Mouse (Mus musculus) cerebellum, adult 2 months (tissue): ENCODE measurements around the gene Med16. TPM values are rescaled to one million over a fixed set of nuclear protein-coding genes. Genes with fewer than 3 reads are reported as not detected.
A peak's percentile ranks its signal among the peaks of the same experiment; 100 is the strongest.

Experiments
- DNase-seq, 2 experiments: peaks; one replicate each; pipeline ENCODE4 v3.0.0; 2021
- H3K27ac ChIP-seq: fragments of 200-500 bp; 2 replicates; pipeline ENCODE4 v1.5.1; 2012; ENCODE audit warnings: low read length, control low read depth, inconsistent platforms; ENCODE audit not compliant: insufficient read depth
- H3K27me3 ChIP-seq: fragments of 200-500 bp; 2 replicates; pipeline ENCODE4 v1.6.1; 2012; ENCODE audit warnings: inconsistent platforms, mild to moderate bottlenecking, low read length, moderate library complexity; ENCODE audit not compliant: control insufficient read depth, insufficient read depth
- H3K4me1 ChIP-seq: fragments of 200-500 bp; 2 replicates; pipeline ENCODE4 v1.6.1; 2011; ENCODE audit warnings: low read length; ENCODE audit not compliant: control insufficient read depth, insufficient read depth
- H3K4me3 ChIP-seq: fragments of 200-500 bp; replicated peaks from 2 replicates; pipeline ENCODE3; 2011; ENCODE audit warnings: mild to moderate bottlenecking, low read depth, low read length, control low read depth; ENCODE audit not compliant: insufficient read depth
- CTCF ChIP-seq: fragments of 200-500 bp; IDR thresholded peaks from 2 replicates; pipeline ENCODE4 v1.5.1; 2011; ENCODE audit warnings: low read depth, mild to moderate bottlenecking, control low read depth, low read length, moderate library complexity, borderline replicate concordance; ENCODE audit not compliant: insufficient read depth
- POLR2A ChIP-seq: fragments of 200-500 bp; IDR thresholded peaks from 2 replicates; pipeline ENCODE4 v1.6.1; 2011; ENCODE audit warnings: low read length, control low read depth, borderline replicate concordance; ENCODE audit not compliant: insufficient read depth
- WGBS: fragments of 180-500 bp; shearing (Covaris S2); methylation state at CpG from one replicate; pipeline ENCODE4 v1.1.7; 2018; 5-methylcytosine and 5-hydroxymethylcytosine counted together
- polyA plus RNA-seq: library from polyadenylated mRNA; depleted of rRNA; stranded (reverse); fragments of >200 nt; gene quantifications from 2 replicates; pipeline ENCODE4 v1.2.3, GENCODE M21; 2012

The Med16 gene
- polyA plus RNA-seq, 1 experiment, result 46.5 TPM

DNA sequence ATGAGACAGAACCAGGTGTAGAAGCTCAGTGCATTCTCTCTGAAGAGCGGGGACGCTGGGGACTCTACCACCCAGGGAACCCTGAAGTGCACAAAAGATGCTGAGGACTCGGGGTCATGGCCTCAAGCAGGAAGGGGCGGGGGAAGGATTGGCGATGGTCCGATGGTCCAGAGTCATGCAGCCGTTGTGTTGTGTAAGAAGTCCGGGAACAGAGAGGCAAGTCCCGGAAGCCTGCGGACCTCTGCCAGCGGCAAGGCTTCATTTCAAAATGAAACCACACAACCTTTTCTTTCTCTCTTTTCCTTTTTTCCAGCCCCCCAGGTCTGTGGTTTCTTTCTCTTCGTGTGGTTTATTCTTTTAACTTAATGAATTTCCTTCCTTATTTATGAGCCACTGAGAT lies 31.0 kb downstream of the Med16 start:
- H3K4me3 ChIP-seq, result no peak overlapping the region
- WGBS, result 46% methylated on average over 12 of the region's 12 CpGs
- no peak for DNase-seq
- no peaks in the 10 kb centered on the region; the same call in 1 of the 2 replicates for H3K4me1 ChIP-seq
- H3K27ac ChIP-seq, result no peak overlapping the region
- no peaks in the 10 kb centered on the region for H3K27me3 ChIP-seq
- TF ChIP-seq POLR2A (no peak), CTCF (no peak)

GRCm38 (mm10) chr10:79877174-79877573 lies 31.5 kb downstream of the Med16 start:
- Histone ChIP-seq H3K27ac (no peak overlapping the region), H3K27me3 (no peaks in the 10 kb centered on the region), H3K4me3 (no peak overlapping the region), H3K4me1 (no peaks in the 10 kb centered on the region; the same call in 1 of the 2 replicates)
- TF ChIP-seq POLR2A (no peak), CTCF (no peak)
- WGBS, result 54% methylated on average over 1 of the region's 1 CpGs
- DNase-seq, result no peak

DNA sequence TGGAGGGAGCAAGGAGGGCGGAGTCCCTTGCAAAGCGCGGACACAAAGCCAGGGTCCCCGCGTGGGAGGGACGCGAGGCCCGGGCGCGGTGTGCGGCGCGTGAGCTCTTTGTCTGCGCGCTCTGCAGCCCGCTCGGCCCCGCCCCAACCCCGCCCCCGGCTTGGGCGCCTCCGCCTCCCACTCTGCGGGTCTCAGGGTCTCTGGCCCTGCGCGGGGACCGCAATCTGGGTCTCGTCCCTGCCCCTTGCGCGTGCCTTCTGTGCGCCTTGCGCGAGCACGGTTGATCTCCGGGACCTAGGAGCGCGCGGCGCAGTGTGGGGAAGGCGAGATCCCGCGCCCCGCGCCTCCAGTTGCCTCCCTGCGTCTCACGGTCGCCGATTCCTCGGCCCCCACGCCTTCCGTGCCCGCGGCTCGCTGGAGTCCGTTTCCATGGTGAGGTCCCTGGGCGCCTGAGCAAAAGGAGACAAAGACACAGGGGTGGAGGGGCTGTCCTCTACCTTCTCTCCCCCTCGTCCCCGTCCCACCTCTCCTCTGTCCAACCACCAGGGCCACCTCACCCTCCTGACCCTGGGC lies 34.3 kb downstream of the Med16 start, which contains the start of the genes Prtn3 and Plppr3:
Gene Prtn3, plus strand, starts transcription at position 187 of the 573 bp plus-strand sequence.
Gene Plppr3, minus strand, starts transcription at position 345 of the 573 bp plus-strand sequence.
- Histone ChIP-seq H3K27ac (no peak within 1 kb of the TSS), H3K4me1 (no peaks in the 10 kb centered on the region; the same call in 1 of the 2 replicates), H3K4me3 (peak within 1 kb of the TSS; percentile 84), H3K27me3 (no peaks in the 10 kb centered on the region)
- WGBS, result 1% methylated on average over 56 of the region's 57 CpGs
- DNase-seq, result peak in 1 of 2 experiments; percentile 55
- no peak for TF ChIP-seq CTCF
- TF ChIP-seq POLR2A, result no peak

DNA sequence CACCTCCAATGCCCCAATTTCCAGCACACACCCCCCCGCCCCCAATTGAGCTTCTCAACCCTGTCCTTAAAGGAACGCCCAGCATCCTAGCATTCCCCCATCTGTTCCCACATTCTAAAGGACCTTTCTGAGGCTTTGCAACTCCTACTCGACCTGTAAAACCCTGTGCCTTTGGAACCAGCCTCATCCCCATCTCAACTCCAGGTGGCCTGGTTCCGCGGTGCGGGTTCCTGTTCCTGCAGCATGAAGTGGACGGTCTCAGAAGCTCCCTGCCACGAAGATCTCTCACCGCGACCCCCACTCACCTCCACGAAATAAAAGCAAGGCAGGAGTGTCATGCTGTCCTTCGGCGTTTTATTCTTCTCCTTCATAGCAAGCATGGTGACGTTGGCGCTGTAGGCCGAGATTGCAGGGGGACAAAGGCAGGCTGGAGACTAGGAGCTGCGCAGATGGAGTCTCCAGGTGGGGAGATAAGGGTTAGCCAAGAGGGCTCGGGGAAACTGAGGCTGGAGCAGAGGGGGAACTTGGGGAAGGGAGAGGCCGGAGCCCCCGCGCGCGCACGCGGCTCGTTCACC lies 34.9 kb downstream of the Med16 start:
- Histone ChIP-seq H3K4me3 (peak overlapping the region; percentile 84), H3K4me1 (no peaks in the 10 kb centered on the region; the same call in 1 of the 2 replicates), H3K27ac (no peak overlapping the region), H3K27me3 (no peaks in the 10 kb centered on the region)
- TF ChIP-seq POLR2A, result no peak
- no peak for TF ChIP-seq CTCF
- 2% methylated on average over 26 of the region's 26 CpGs for WGBS
- DNase-seq, result no peak

- no peaks in the 10 kb centered on the region; the same call in 1 of the 2 replicates for H3K4me1 ChIP-seq
- H3K27me3 ChIP-seq, result no peaks in the 10 kb centered on the region
- whole genome bisulfite sequencing, result 38% methylated on average over 6 of the region's 6 CpGs
- H3K27ac ChIP-seq, result no peak overlapping the region
- H3K4me3 ChIP-seq, result no peak overlapping the region
- no peak for DNase-seq
- TF ChIP-seq POLR2A (no peak), CTCF (no peak)
Observed at GRCm38 (mm10) chr10:79873313-79873712, 35.4 kb downstream of the Med16 start.

DNA sequence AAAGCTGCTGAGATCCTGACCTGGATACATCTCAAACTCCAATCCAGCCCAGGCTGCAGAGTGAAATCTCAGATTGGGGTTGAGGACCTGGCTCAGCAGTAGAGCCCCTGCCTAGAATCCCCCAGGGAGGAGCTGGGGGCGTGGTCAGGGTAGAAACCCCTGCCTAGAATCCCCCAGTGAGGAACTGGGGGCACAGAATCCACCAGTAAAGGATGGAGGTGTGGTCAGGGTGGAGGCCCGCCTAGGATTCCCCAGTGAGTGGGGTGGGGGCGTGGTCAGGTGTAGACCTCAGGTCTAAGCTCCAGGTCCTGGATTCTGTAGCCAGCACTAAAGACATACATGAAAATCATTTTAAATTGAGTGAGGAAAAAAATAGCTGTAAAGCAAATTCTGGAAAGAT lies 35.9 kb downstream of the Med16 start:
- H3K27ac ChIP-seq, result no peak overlapping the region

DNA sequence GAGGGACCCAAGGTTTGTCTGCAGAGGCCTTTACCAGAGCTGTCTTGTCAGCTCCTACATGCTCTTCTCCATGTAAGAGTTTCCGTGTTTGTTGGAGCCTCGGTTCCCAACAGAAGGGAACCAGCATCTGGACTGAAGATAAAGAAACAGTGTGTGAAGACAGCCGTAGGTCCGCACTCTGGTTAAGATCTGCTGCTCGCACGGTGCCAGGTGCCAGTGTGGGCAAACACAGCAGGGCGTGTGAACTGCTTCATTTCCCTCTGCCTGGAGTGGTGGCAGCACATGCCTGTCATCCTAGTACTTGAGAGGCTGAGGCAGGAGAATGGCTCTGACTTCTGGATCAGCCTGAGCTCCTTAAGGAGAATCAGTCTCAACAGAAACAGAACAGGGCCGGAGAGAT lies 36.9 kb downstream of the Med16 start:
- Histone ChIP-seq H3K27me3 (no peaks in the 10 kb centered on the region), H3K4me3 (no peak overlapping the region), H3K27ac (no peak overlapping the region), H3K4me1 (peaks cover 2% of the 10 kb centered on the region)
- WGBS, result 59% methylated on average over 8 of the region's 8 CpGs
- no peak for DNase-seq
- TF ChIP-seq POLR2A (no peak), CTCF (no peak)

More for the DNA sequence above, 35.9 kb downstream of the Med16 start:
- no peak for DNase-seq
- 58% methylated on average over 3 of the region's 3 CpGs for WGBS
- H3K4me3 ChIP-seq, result no peak overlapping the region
- no peaks in the 10 kb centered on the region; the same call in 1 of the 2 replicates for H3K4me1 ChIP-seq
- TF ChIP-seq CTCF, result no peak
- TF ChIP-seq POLR2A, result no peak
- no peaks in the 10 kb centered on the region for H3K27me3 ChIP-seq

- no peak overlapping the region for H3K4me3 ChIP-seq
- H3K4me1 ChIP-seq, result peaks cover 31% of the 10 kb centered on the region
- WGBS, result 57% methylated on average over 11 of the region's 11 CpGs
- TF ChIP-seq CTCF, result no peak
- TF ChIP-seq POLR2A, result no peak
- H3K27ac ChIP-seq, result no peak overlapping the region
- peak in 1 of 2 experiments; percentile 25 for DNase-seq
- H3K27me3 ChIP-seq, result no peaks in the 10 kb centered on the region
Observed at GRCm38 (mm10) chr10:79866601-79867000, 42.1 kb downstream of the Med16 start.
